Mouse (Mus musculus) myocyte (in vitro differentiated cells): ENCODE measurements at regions not wholly inside any gene's neighbourhood (a gene's known extent, or its start where the extent isn't known, plus 50 kb on each side); places are given as distances from the start of the nearest gene placed in this dataset.

Experiments
- H3K27me3 ChIP-seq: one replicate; pipeline ENCODE4 v1.6.1; 2011; ENCODE audit not compliant: control insufficient read depth, insufficient read depth, insufficient read length
- H3K36me3 ChIP-seq: one replicate; pipeline ENCODE4 v1.6.1; 2011; ENCODE audit not compliant: control insufficient read depth, insufficient read depth
- H3K4me2 ChIP-seq: one replicate; pipeline ENCODE4 v1.6.1; 2011; ENCODE audit warnings: low read depth, control low read depth
- H3K4me3 ChIP-seq: one replicate; pipeline ENCODE4 v1.5.1; 2011; ENCODE audit warnings: mild to moderate bottlenecking, control low read depth, moderate library complexity
- H3K79me2 ChIP-seq: one replicate; pipeline ENCODE4 v1.6.1; 2011; ENCODE audit not compliant: control insufficient read depth, insufficient read depth
- H3ac ChIP-seq: one replicate; pipeline ENCODE4 v1.6.1; 2011; ENCODE audit not compliant: control insufficient read depth, insufficient read length
- CEBPB ChIP-seq: IDR thresholded peaks from 2 replicates; pipeline ENCODE4 v1.6.1; 2011; ENCODE audit warnings: mild to moderate bottlenecking, moderate library complexity; ENCODE audit not compliant: poor library complexity, insufficient read depth, severe bottlenecking
- E2F4 ChIP-seq: IDR thresholded peaks from one replicate; pipeline ENCODE4 v1.6.1; 2011; ENCODE audit warnings: mild to moderate bottlenecking, control low read depth, moderate library complexity; ENCODE audit not compliant: insufficient read depth
- MAX ChIP-seq: IDR thresholded peaks from one replicate; pipeline ENCODE4 v1.6.1; 2011; ENCODE audit warnings: low read depth, mild to moderate bottlenecking, control low read depth
- MYOD1 ChIP-seq, 3 experiments: IDR thresholded peaks; one replicate each; pipeline ENCODE4 v1.6.1; 2011; ENCODE audit warnings: control low read depth in 2 of 3, low read depth in 2 of 3, mild to moderate bottlenecking in 2 of 3, moderate library complexity in 1 of 3; ENCODE audit not compliant: insufficient read length in 2 of 3, control insufficient read depth in 1 of 3
- MYOG ChIP-seq, 3 experiments: IDR thresholded peaks; one replicate each; pipeline ENCODE4 v1.6.1; 2011; ENCODE audit warnings: control low read depth in 2 of 3, low read depth in 2 of 3, mild to moderate bottlenecking in 2 of 3; ENCODE audit not compliant: insufficient read length in 2 of 3, control insufficient read depth in 1 of 3, insufficient read depth in 1 of 3
- POLR2A ChIP-seq: IDR thresholded peaks from one replicate; pipeline ENCODE4 v1.6.1; 2011; ENCODE audit warnings: low read depth, mild to moderate bottlenecking, control low read depth, moderate library complexity; ENCODE audit not compliant: insufficient read length
- POLR2AphosphoS2 ChIP-seq: IDR thresholded peaks from one replicate; pipeline ENCODE4 v1.6.1; 2011; ENCODE audit warnings: low read depth, control low read depth; ENCODE audit not compliant: insufficient read length
- REST ChIP-seq: IDR thresholded peaks from one replicate; pipeline ENCODE4 v1.6.1; 2011; ENCODE audit warnings: mild to moderate bottlenecking, control low read depth, moderate library complexity; ENCODE audit not compliant: insufficient read depth, insufficient read length
- SRF ChIP-seq: IDR thresholded peaks from one replicate; pipeline ENCODE4 v1.6.1; 2011; ENCODE audit warnings: low read depth; ENCODE audit not compliant: control insufficient read depth, insufficient read length
- TCF12 ChIP-seq: IDR thresholded peaks from one replicate; pipeline ENCODE4 v1.6.1; 2011; ENCODE audit warnings: mild to moderate bottlenecking, control low read depth; ENCODE audit not compliant: poor library complexity, insufficient read depth, severe bottlenecking
- TCF3 ChIP-seq: IDR thresholded peaks from one replicate; pipeline ENCODE4 v1.6.1; 2011; ENCODE audit warnings: low read depth, control low read depth; ENCODE audit not compliant: insufficient read length
- USF1 ChIP-seq: IDR thresholded peaks from one replicate; pipeline ENCODE4 v1.6.1; 2011; ENCODE audit warnings: low read depth, mild to moderate bottlenecking, control low read depth, moderate library complexity

- no peaks in the 10 kb centered on the region for H3K79me2 ChIP-seq
- H3ac ChIP-seq: no peak overlapping the region
- no peak overlapping the region for H3K4me2 ChIP-seq
- no peak overlapping the region for H3K4me3 ChIP-seq
- TF ChIP-seq USF1 (no peak), MYOD1 (IDR thresholded peaks at IDR 0.05; ENCODE audit: control insufficient read depth in 1 of 3, insufficient read length in 2 of 3, low read depth in 2 of 3) (no peak), TCF3 (no peak), REST (no peak), MAX (no peak), E2F4 (no peak), MYOG (IDR thresholded peaks at IDR 0.05; ENCODE audit: control insufficient read depth in 1 of 3, insufficient read depth in 1 of 3, insufficient read length in 2 of 3, low read depth in 2 of 3) (no peak), CEBPB (no peak), POLR2AphosphoS2 (no peak), SRF (no peak), POLR2A (no peak), TCF12 (no peak)
- no peaks in the 10 kb centered on the region for H3K36me3 ChIP-seq
- no peaks in the 10 kb centered on the region for H3K27me3 ChIP-seq
Measured at GRCm38 (mm10) chr9:84193405-84193804, 268.5 kb downstream of the Bckdhb start.

GRCm38 (mm10) chr9:84194716-84195115 is 269.8 kb downstream of the Bckdhb start:
- no peak overlapping the region for H3ac ChIP-seq
- no peak overlapping the region for H3K4me3 ChIP-seq
- no peaks in the 10 kb centered on the region for H3K27me3 ChIP-seq
- H3K4me2 ChIP-seq: no peak overlapping the region
- H3K36me3 ChIP-seq: no peaks in the 10 kb centered on the region
- TF ChIP-seq E2F4: no peak
- TF ChIP-seq TCF3: no peak
- TF ChIP-seq MAX: no peak
- TF ChIP-seq TCF12: no peak
- no peak for TF ChIP-seq USF1
- TF ChIP-seq POLR2A: no peak
- no peak for TF ChIP-seq CEBPB
- TF ChIP-seq MYOD1 (IDR thresholded peaks at IDR 0.05; ENCODE audit: control insufficient read depth in 1 of 3, insufficient read length in 2 of 3, low read depth in 2 of 3): no peak
- TF ChIP-seq SRF: no peak
- no peak for TF ChIP-seq MYOG (IDR thresholded peaks at IDR 0.05; ENCODE audit: control insufficient read depth in 1 of 3, insufficient read depth in 1 of 3, insufficient read length in 2 of 3, low read depth in 2 of 3)
- TF ChIP-seq POLR2AphosphoS2: no peak
- no peak for TF ChIP-seq REST
- no peaks in the 10 kb centered on the region for H3K79me2 ChIP-seq

GRCm38 (mm10) chr9:84195338-84195737 is 270.4 kb downstream of the Bckdhb start:
- H3K4me2 ChIP-seq: no peak overlapping the region
- H3ac ChIP-seq: no peak overlapping the region
- no peaks in the 10 kb centered on the region for H3K36me3 ChIP-seq
- TF ChIP-seq CEBPB (no peak), MAX (no peak), USF1 (no peak), MYOG (IDR thresholded peaks at IDR 0.05; ENCODE audit: control insufficient read depth in 1 of 3, insufficient read depth in 1 of 3, insufficient read length in 2 of 3, low read depth in 2 of 3) (no peak), TCF12 (no peak), TCF3 (no peak), POLR2AphosphoS2 (no peak), REST (no peak), E2F4 (no peak), MYOD1 (IDR thresholded peaks at IDR 0.05; ENCODE audit: control insufficient read depth in 1 of 3, insufficient read length in 2 of 3, low read depth in 2 of 3) (no peak), POLR2A (no peak)
- H3K79me2 ChIP-seq: no peaks in the 10 kb centered on the region
- H3K4me3 ChIP-seq: no peak overlapping the region
- no peaks in the 10 kb centered on the region for H3K27me3 ChIP-seq

GRCm38 (mm10) chr9:84200208-84200607 is 275.3 kb downstream of the Bckdhb start:
- no peaks in the 10 kb centered on the region for H3K27me3 ChIP-seq
- TF ChIP-seq TCF12 (no peak), USF1 (no peak), MAX (no peak), E2F4 (no peak), MYOD1 (IDR thresholded peaks at IDR 0.05; ENCODE audit: control insufficient read depth in 1 of 3, insufficient read length in 2 of 3, low read depth in 2 of 3) (no peak)

GRCm38 (mm10) chr9:84204056-84204455 is 279.1 kb downstream of the Bckdhb start:
- H3K79me2 ChIP-seq: no peaks in the 10 kb centered on the region
- no peak for TF ChIP-seq MYOG (IDR thresholded peaks at IDR 0.05; ENCODE audit: control insufficient read depth in 1 of 3, insufficient read depth in 1 of 3, insufficient read length in 2 of 3, low read depth in 2 of 3)
- TF ChIP-seq TCF3: no peak
- no peak for TF ChIP-seq MYOD1 (IDR thresholded peaks at IDR 0.05; ENCODE audit: control insufficient read depth in 1 of 3, insufficient read length in 2 of 3, low read depth in 2 of 3)
- no peak for TF ChIP-seq E2F4
- TF ChIP-seq MAX: no peak
- no peak for TF ChIP-seq REST
- TF ChIP-seq POLR2A: no peak
- no peak for TF ChIP-seq TCF12
- no peak for TF ChIP-seq USF1
- no peak for TF ChIP-seq CEBPB
- no peak for TF ChIP-seq POLR2AphosphoS2
- TF ChIP-seq SRF: no peak
- H3ac ChIP-seq: no peak overlapping the region
- H3K4me3 ChIP-seq: no peak overlapping the region
- no peaks in the 10 kb centered on the region for H3K27me3 ChIP-seq
- no peak overlapping the region for H3K4me2 ChIP-seq
- no peaks in the 10 kb centered on the region for H3K36me3 ChIP-seq

More at GRCm38 (mm10) chr9:84200208-84200607, 275.3 kb downstream of the Bckdhb start:
- Histone ChIP-seq H3K36me3 (no peaks in the 10 kb centered on the region), H3K4me3 (no peak overlapping the region), H3K4me2 (no peak overlapping the region), H3ac (no peak overlapping the region), H3K79me2 (no peaks in the 10 kb centered on the region)
